Mouse (Mus musculus) layer of hippocampus, adult 18-20 months (tissue): ENCODE measurements at regions not wholly inside any gene's neighbourhood (a gene's known extent, or its start where the extent isn't known, plus 50 kb on each side); places are given as distances from the start of the nearest gene placed in this dataset.

ENCODE experiments used
- DNase-seq, 2 experiments: peaks; one replicate each; pipeline ENCODE4 v3.0.0; 2022; ENCODE audit warnings: low spot score in 2 of 2

- DNase-seq: no peak
These were observed 88.9 kb upstream of the Rreb1 start for GRCm38 (mm10) chr13:37689127-37689777.

GRCm38 (mm10) chr13:37691855-37692445, 86.2 kb upstream of the Rreb1 start:
- DNase-seq: no peak

- no peak for DNase-seq
These were observed 84.6 kb upstream of the Rreb1 start for GRCm38 (mm10) chr13:37693617-37694016.

GRCm38 (mm10) chr13:37704475-37704874, 73.7 kb upstream of the Rreb1 start:
- no peak for DNase-seq

GRCm38 (mm10) chr13:37705482-37705881, 72.7 kb upstream of the Rreb1 start:
- no peak for DNase-seq

- no peak for DNase-seq
These were observed 67.3 kb upstream of the Rreb1 start for GRCm38 (mm10) chr13:37710913-37711312.

- no peak for DNase-seq
These were observed 65.2 kb upstream of the Rreb1 start for GRCm38 (mm10) chr13:37712908-37713496.

GRCm38 (mm10) chr13:37715058-37715712, 63.0 kb upstream of the Rreb1 start:
- no peak for DNase-seq

- DNase-seq: no peak
These were observed 62.2 kb upstream of the Rreb1 start for GRCm38 (mm10) chr13:37715770-37716693.

- no peak for DNase-seq
These were observed 60.4 kb upstream of the Rreb1 start for GRCm38 (mm10) chr13:37717793-37718192.

GRCm38 (mm10) chr13:37718364-37718763, 59.8 kb upstream of the Rreb1 start:
- DNase-seq: no peak
